Mouse (Mus musculus): ENCODE measurements around the gene Prg4. TPM values are rescaled to one million over a fixed set of nuclear protein-coding genes. Genes with fewer than 3 reads are reported as not detected.

The Prg4 gene
- polyA plus RNA-seq, 1 experiment from 2014 or later: 0.34 TPM

GRCm38 (mm10) chr1:150463691-150464090 is 2.3 kb downstream of the Prg4 start:
- TF ChIP-seq CTCF (IDR thresholded peaks at IDR 0.05; ENCODE audit: low read depth): no peak
- Histone ChIP-seq H3K4me1 (replicated peaks; ENCODE audit: control insufficient read depth, insufficient read depth, low read length) (no peaks in the 10 kb centered on the region), H3K27me3 (replicated peaks; ENCODE audit: control insufficient read depth, insufficient read depth, low read length) (no peaks in the 10 kb centered on the region), H3K4me2 (replicated peaks; ENCODE audit: low read depth) (no peak overlapping the region), H3K9ac (ENCODE audit: low read depth, low read length) (no peak overlapping the region), H3K36me3 (ENCODE audit: control insufficient read depth, insufficient read depth) (no peaks in the 10 kb centered on the region), H3K9me3 (ENCODE audit: control insufficient read depth) (no peaks in the 10 kb centered on the region), H3K4me3 (ENCODE audit: low read depth, low read length) (no peak overlapping the region), H3K27ac (ENCODE audit: low read depth, low read length) (no peak overlapping the region)
- ATAC-seq: no peak
- 63% methylated on average over 4 of the region's 4 CpGs for WGBS

- Histone ChIP-seq H3K27ac (ENCODE audit: low read depth, low read length) (no peak overlapping the region), H3K4me1 (replicated peaks; ENCODE audit: control insufficient read depth, insufficient read depth, low read length) (no peaks in the 10 kb centered on the region), H3K36me3 (ENCODE audit: control insufficient read depth, insufficient read depth) (no peaks in the 10 kb centered on the region), H3K4me2 (replicated peaks; ENCODE audit: low read depth) (no peak overlapping the region), H3K9me3 (ENCODE audit: control insufficient read depth) (no peaks in the 10 kb centered on the region), H3K4me3 (ENCODE audit: low read depth, low read length) (no peak overlapping the region), H3K27me3 (replicated peaks; ENCODE audit: control insufficient read depth, insufficient read depth, low read length) (no peaks in the 10 kb centered on the region), H3K9ac (ENCODE audit: low read depth, low read length) (no peak overlapping the region)
- WGBS: 50% methylated on average over 5 of the region's 5 CpGs
- no peak for ATAC-seq
- TF ChIP-seq CTCF (IDR thresholded peaks at IDR 0.05; ENCODE audit: low read depth): no peak
Measured at GRCm38 (mm10) chr1:150463068-150463467, 2.9 kb downstream of the Prg4 start.

- Histone ChIP-seq H3K9me3 (ENCODE audit: control insufficient read depth) (no peaks in the 10 kb centered on the region), H3K27ac (ENCODE audit: low read depth, low read length) (no peak overlapping the region), H3K4me3 (ENCODE audit: low read depth, low read length) (no peak overlapping the region), H3K4me1 (replicated peaks; ENCODE audit: control insufficient read depth, insufficient read depth, low read length) (no peaks in the 10 kb centered on the region), H3K27me3 (replicated peaks; ENCODE audit: control insufficient read depth, insufficient read depth, low read length) (no peaks in the 10 kb centered on the region), H3K4me2 (replicated peaks; ENCODE audit: low read depth) (no peak overlapping the region), H3K9ac (ENCODE audit: low read depth, low read length) (no peak overlapping the region), H3K36me3 (ENCODE audit: control insufficient read depth, insufficient read depth) (no peaks in the 10 kb centered on the region)
- TF ChIP-seq CTCF (IDR thresholded peaks at IDR 0.05; ENCODE audit: low read depth): no peak
- WGBS: 27% methylated on average over 7 of the region's 7 CpGs
- ATAC-seq: no peak
Measured at GRCm38 (mm10) chr1:150460595-150460994, 5.4 kb downstream of the Prg4 start.

- 47% methylated on average over 3 of the region's 3 CpGs for WGBS
- no peak for ATAC-seq
Measured at GRCm38 (mm10) chr1:150459599-150459998, 6.4 kb downstream of the Prg4 start.

GRCm38 (mm10) chr1:150458977-150459376 is 7.0 kb downstream of the Prg4 start:
- Histone ChIP-seq H3K27me3 (replicated peaks; ENCODE audit: control insufficient read depth, insufficient read depth, low read length) (no peaks in the 10 kb centered on the region), H3K9ac (ENCODE audit: low read depth, low read length) (no peak overlapping the region), H3K27ac (ENCODE audit: low read depth, low read length) (no peak overlapping the region), H3K4me1 (replicated peaks; ENCODE audit: control insufficient read depth, insufficient read depth, low read length) (no peaks in the 10 kb centered on the region), H3K4me2 (replicated peaks; ENCODE audit: low read depth) (no peak overlapping the region), H3K9me3 (ENCODE audit: control insufficient read depth) (no peaks in the 10 kb centered on the region), H3K36me3 (ENCODE audit: control insufficient read depth, insufficient read depth) (no peaks in the 10 kb centered on the region), H3K4me3 (ENCODE audit: low read depth, low read length) (no peak overlapping the region)
- no peak for TF ChIP-seq CTCF (IDR thresholded peaks at IDR 0.05; ENCODE audit: low read depth)
- 47% methylated on average over 5 of the region's 5 CpGs for WGBS
- ATAC-seq: no peak

More at GRCm38 (mm10) chr1:150459599-150459998, 6.4 kb downstream of the Prg4 start:
- Histone ChIP-seq H3K4me2 (replicated peaks; ENCODE audit: low read depth) (no peak overlapping the region), H3K9ac (ENCODE audit: low read depth, low read length) (no peak overlapping the region), H3K36me3 (ENCODE audit: control insufficient read depth, insufficient read depth) (no peaks in the 10 kb centered on the region), H3K4me3 (ENCODE audit: low read depth, low read length) (no peak overlapping the region), H3K4me1 (replicated peaks; ENCODE audit: control insufficient read depth, insufficient read depth, low read length) (no peaks in the 10 kb centered on the region), H3K27me3 (replicated peaks; ENCODE audit: control insufficient read depth, insufficient read depth, low read length) (no peaks in the 10 kb centered on the region), H3K27ac (ENCODE audit: low read depth, low read length) (no peak overlapping the region), H3K9me3 (ENCODE audit: control insufficient read depth) (no peaks in the 10 kb centered on the region)
- no peak for TF ChIP-seq CTCF (IDR thresholded peaks at IDR 0.05; ENCODE audit: low read depth)

GRCm38 (mm10) chr1:150441731-150442130 is 24.2 kb downstream of the Prg4 start:
- ATAC-seq: no peak
- Histone ChIP-seq H3K9ac (ENCODE audit: low read depth, low read length) (no peak overlapping the region), H3K4me3 (ENCODE audit: low read depth, low read length) (no peak overlapping the region), H3K4me1 (replicated peaks; ENCODE audit: control insufficient read depth, insufficient read depth, low read length) (no peaks in the 10 kb centered on the region), H3K9me3 (ENCODE audit: control insufficient read depth) (no peaks in the 10 kb centered on the region), H3K27me3 (replicated peaks; ENCODE audit: control insufficient read depth, insufficient read depth, low read length) (no peaks in the 10 kb centered on the region), H3K4me2 (replicated peaks; ENCODE audit: low read depth) (no peak overlapping the region), H3K36me3 (ENCODE audit: control insufficient read depth, insufficient read depth) (peaks cover 74% of the 10 kb centered on the region), H3K27ac (ENCODE audit: low read depth, low read length) (no peak overlapping the region)
- TF ChIP-seq CTCF (IDR thresholded peaks at IDR 0.05; ENCODE audit: low read depth): no peak
- 70% methylated on average over 4 of the region's 4 CpGs for WGBS

GRCm38 (mm10) chr1:150438641-150439040 is 27.3 kb downstream of the Prg4 start:
- 72% methylated on average over 3 of the region's 3 CpGs for WGBS
- H3K27me3 ChIP-seq (replicated peaks; ENCODE audit: control insufficient read depth, insufficient read depth, low read length): no peaks in the 10 kb centered on the region
- H3K36me3 ChIP-seq (ENCODE audit: control insufficient read depth, insufficient read depth): peaks cover 76% of the 10 kb centered on the region
- H3K27ac ChIP-seq (ENCODE audit: low read depth, low read length): no peak overlapping the region
- no peaks in the 10 kb centered on the region for H3K4me1 ChIP-seq (replicated peaks; ENCODE audit: control insufficient read depth, insufficient read depth, low read length)
- H3K9me3 ChIP-seq (ENCODE audit: control insufficient read depth): no peaks in the 10 kb centered on the region
- no peak for ATAC-seq
- no peak overlapping the region for H3K4me3 ChIP-seq (ENCODE audit: low read depth, low read length)
- TF ChIP-seq CTCF (IDR thresholded peaks at IDR 0.05; ENCODE audit: low read depth): no peak
- H3K4me2 ChIP-seq (replicated peaks; ENCODE audit: low read depth): no peak overlapping the region
- H3K9ac ChIP-seq (ENCODE audit: low read depth, low read length): no peak overlapping the region
